Mouse (Mus musculus) hindbrain, embryonic 10.5 days (tissue): ENCODE measurements around the gene Fam118b. TPM values are rescaled to one million over a fixed set of nuclear protein-coding genes. Genes with fewer than 3 reads are reported as not detected.

Experiments
- DNase-seq: peaks from one replicate; pipeline ENCODE4 v3.0.0-alpha.2; 2017; ENCODE audit warnings: low spot score
- H3K27ac ChIP-seq: fragments of 300-500 bp; sonication (generic); 2 replicates; pipeline ENCODE4 v1.5.1; 2016; ENCODE audit warnings: mild to moderate bottlenecking, moderate library complexity
- H3K27me3 ChIP-seq: fragments of 300-500 bp; sonication (generic); 2 replicates; pipeline ENCODE4 v1.6.1; 2016; ENCODE audit warnings: mild to moderate bottlenecking; ENCODE audit not compliant: poor library complexity, insufficient read depth, severe bottlenecking
- H3K36me3 ChIP-seq: fragments of 300-500 bp; sonication (generic); 2 replicates; pipeline ENCODE4 v1.6.1; 2016; ENCODE audit warnings: mild to moderate bottlenecking, moderate library complexity
- H3K4me1 ChIP-seq: fragments of 300-500 bp; sonication (generic); replicated peaks from 2 replicates; pipeline ENCODE4 v1.6.1; 2016; ENCODE audit warnings: mild to moderate bottlenecking
- H3K4me3 ChIP-seq: fragments of 300-500 bp; sonication (generic); 2 replicates; pipeline ENCODE4 v1.5.1; 2016; ENCODE audit warnings: mild to moderate bottlenecking, moderate library complexity
- H3K9me3 ChIP-seq: fragments of 300-500 bp; sonication (generic); 2 replicates; pipeline ENCODE4 v1.6.1; 2016; ENCODE audit warnings: mild to moderate bottlenecking, moderate library complexity
- WGBS: fragments of 180-500 bp; shearing (Covaris S2); methylation state at CpG from one replicate; pipeline ENCODE4 v1.1.7; 2016; 5-methylcytosine and 5-hydroxymethylcytosine counted together
- polyA plus RNA-seq: library from polyadenylated mRNA; unstranded; fragments of >200 nt; fragmentation: Nextera tagmentation; extraction: Ambion mirVana; gene quantifications from 2 replicates; pipeline ENCODE4 v1.2.1, GENCODE M21; 2016

Fam118b gene
- polyA plus RNA-seq, result 66.6 and 71.0 TPM in 2 replicates

GRCm38 (mm10) chr9:35267146-35267975 is at the start of gene Fam118b, which contains the start of gene Rpusd4:
TSS of gene Fam118b (minus strand) at chr9:35267805.
TSS of gene Rpusd4 (plus strand) at chr9:35267865.
- H3K36me3 ChIP-seq, result peaks cover 28% of the 10 kb centered on the region
- DNase-seq, result peak; percentile 94
- H3K4me3 ChIP-seq, result peak within 1 kb of the TSS; percentile 82
- WGBS, result under 1% methylated on average over 62 of the region's 62 CpGs
- peaks cover 18% of the 10 kb centered on the region for H3K4me1 ChIP-seq
- peak within 1 kb of the TSS; percentile 93 for H3K27ac ChIP-seq
- no peaks in the 10 kb centered on the region for H3K27me3 ChIP-seq
- H3K9me3 ChIP-seq, result no peaks in the 10 kb centered on the region

- no peaks in the 10 kb centered on the region for H3K9me3 ChIP-seq
- peaks cover 94% of the 10 kb centered on the region for H3K27me3 ChIP-seq
- H3K4me1 ChIP-seq, result peaks cover 71% of the 10 kb centered on the region
- 39% methylated on average over 3 of the region's 3 CpGs for WGBS
- H3K36me3 ChIP-seq, result no peaks in the 10 kb centered on the region
- H3K4me3 ChIP-seq, result no peak overlapping the region
- peak overlapping the region; percentile 81 for H3K27ac ChIP-seq
- DNase-seq, result peak; percentile 54
Measured at GRCm38 (mm10) chr9:35316771-35317211, 49.2 kb upstream of the Fam118b start.

- Histone ChIP-seq H3K36me3 (no peaks in the 10 kb centered on the region), H3K4me3 (no peak overlapping the region), H3K9me3 (no peaks in the 10 kb centered on the region), H3K27me3 (peaks cover 79% of the 10 kb centered on the region), H3K27ac (peak overlapping the region; percentile 54; the same call in 1 of the 2 replicates), H3K4me1 (peaks cover 60% of the 10 kb centered on the region)
- 55% methylated on average over 1 of the region's 1 CpGs for WGBS
- no peak for DNase-seq
Measured at GRCm38 (mm10) chr9:35314254-35314653, 46.6 kb upstream of the Fam118b start.

GRCm38 (mm10) chr9:35313601-35314000 is 46.0 kb upstream of the Fam118b start:
- H3K9me3 ChIP-seq, result no peaks in the 10 kb centered on the region
- H3K36me3 ChIP-seq, result no peaks in the 10 kb centered on the region
- peaks cover 73% of the 10 kb centered on the region for H3K27me3 ChIP-seq
- peaks cover 53% of the 10 kb centered on the region for H3K4me1 ChIP-seq
- no peak for DNase-seq
- H3K4me3 ChIP-seq, result no peak overlapping the region
- H3K27ac ChIP-seq, result peak overlapping the region; percentile 14
- 37% methylated on average over 4 of the region's 4 CpGs for WGBS

GRCm38 (mm10) chr9:35312516-35312915 is 44.9 kb upstream of the Fam118b start:
- H3K27ac ChIP-seq, result no peak overlapping the region
- 77% methylated on average over 3 of the region's 3 CpGs for WGBS

GRCm38 (mm10) chr9:35310377-35310776 is 42.8 kb upstream of the Fam118b start:
- Histone ChIP-seq H3K4me1 (peaks cover 24% of the 10 kb centered on the region), H3K27ac (no peak overlapping the region), H3K36me3 (no peaks in the 10 kb centered on the region), H3K9me3 (no peaks in the 10 kb centered on the region), H3K27me3 (peaks cover 42% of the 10 kb centered on the region), H3K4me3 (no peak overlapping the region)
- DNase-seq, result no peak
- 87% methylated on average over 6 of the region's 6 CpGs for whole genome bisulfite sequencing

More at GRCm38 (mm10) chr9:35312516-35312915, 44.9 kb upstream of the Fam118b start:
- Histone ChIP-seq H3K36me3 (no peaks in the 10 kb centered on the region), H3K4me3 (no peak overlapping the region), H3K4me1 (peaks cover 42% of the 10 kb centered on the region), H3K27me3 (peaks cover 62% of the 10 kb centered on the region), H3K9me3 (no peaks in the 10 kb centered on the region)
- no peak for DNase-seq

GRCm38 (mm10) chr9:35307461-35307860 is 39.9 kb upstream of the Fam118b start:
- Histone ChIP-seq H3K27me3 (peaks cover 15% of the 10 kb centered on the region), H3K36me3 (no peaks in the 10 kb centered on the region), H3K4me3 (no peak overlapping the region), H3K9me3 (no peaks in the 10 kb centered on the region), H3K27ac (no peak overlapping the region), H3K4me1 (no peaks in the 10 kb centered on the region)
- no peak for DNase-seq
- WGBS, result 84% methylated on average over 7 of the region's 7 CpGs

- H3K4me3 ChIP-seq, result no peak overlapping the region
- H3K9me3 ChIP-seq, result no peaks in the 10 kb centered on the region
- WGBS, result 89% methylated on average over 3 of the region's 3 CpGs
- H3K27ac ChIP-seq, result no peak overlapping the region
- peaks cover 22% of the 10 kb centered on the region for H3K27me3 ChIP-seq
- DNase-seq, result no peak
- H3K36me3 ChIP-seq, result no peaks in the 10 kb centered on the region
- no peaks in the 10 kb centered on the region for H3K4me1 ChIP-seq
Measured at GRCm38 (mm10) chr9:35302172-35302571, 34.6 kb upstream of the Fam118b start.

GRCm38 (mm10) chr9:35297791-35298190 is 30.2 kb upstream of the Fam118b start:
- Histone ChIP-seq H3K27me3 (peaks cover 62% of the 10 kb centered on the region), H3K4me1 (no peaks in the 10 kb centered on the region), H3K36me3 (no peaks in the 10 kb centered on the region), H3K9me3 (peaks cover 8% of the 10 kb centered on the region), H3K27ac (no peak overlapping the region), H3K4me3 (no peak overlapping the region)
- no peak for DNase-seq

GRCm38 (mm10) chr9:35293465-35293864 is 25.9 kb upstream of the Fam118b start:
- Histone ChIP-seq H3K4me1 (peaks cover 31% of the 10 kb centered on the region), H3K27ac (no peak overlapping the region), H3K9me3 (peaks cover 8% of the 10 kb centered on the region), H3K4me3 (no peak overlapping the region), H3K27me3 (peaks cover 95% of the 10 kb centered on the region), H3K36me3 (no peaks in the 10 kb centered on the region)
- DNase-seq, result no peak
- 87% methylated on average over 5 of the region's 5 CpGs for WGBS

GRCm38 (mm10) chr9:35290916-35291315 is 23.3 kb upstream of the Fam118b start:
- H3K9me3 ChIP-seq, result peaks cover under 1% of the 10 kb centered on the region; the same call in 1 of the 2 replicates
- no peaks in the 10 kb centered on the region for H3K36me3 ChIP-seq
- WGBS, result 65% methylated on average over 4 of the region's 4 CpGs
- H3K4me3 ChIP-seq, result no peak overlapping the region
- DNase-seq, result no peak
- H3K4me1 ChIP-seq, result peaks cover 52% of the 10 kb centered on the region
- peaks cover 97% of the 10 kb centered on the region for H3K27me3 ChIP-seq
- H3K27ac ChIP-seq, result no peak overlapping the region

- Histone ChIP-seq H3K9me3 (no peaks in the 10 kb centered on the region), H3K27me3 (peaks cover 97% of the 10 kb centered on the region), H3K4me1 (peaks cover 53% of the 10 kb centered on the region)
Measured at GRCm38 (mm10) chr9:35290417-35290816, 22.8 kb upstream of the Fam118b start.

GRCm38 (mm10) chr9:35289992-35290391 is 22.4 kb upstream of the Fam118b start:
- no peaks in the 10 kb centered on the region for H3K36me3 ChIP-seq
- WGBS, result 10% methylated on average over 7 of the region's 7 CpGs
- peak; percentile 69 for DNase-seq
- H3K9me3 ChIP-seq, result no peaks in the 10 kb centered on the region
- H3K27ac ChIP-seq, result no peak overlapping the region
- peaks cover 53% of the 10 kb centered on the region for H3K4me1 ChIP-seq
- H3K4me3 ChIP-seq, result no peak overlapping the region
- H3K27me3 ChIP-seq, result peaks cover 97% of the 10 kb centered on the region

More at GRCm38 (mm10) chr9:35290417-35290816, 22.8 kb upstream of the Fam118b start:
- Histone ChIP-seq H3K27ac (no peak overlapping the region), H3K4me3 (no peak overlapping the region), H3K36me3 (no peaks in the 10 kb centered on the region)
- 91% methylated on average over 3 of the region's 3 CpGs for WGBS
- DNase-seq, result no peak
